Mouse (Mus musculus): Measurements from ENCODE around the gene Slfn14.
"Not testable (repeated sequence)": the region's sequence is repeated elsewhere in the genome, so short reads cannot be mapped to it uniquely, and the experiment has no call there.

The Slfn14 gene

GRCm38 (mm10) chr11:83282084-83282483 lies 4.4 kb downstream of the Slfn14 start:
- DNase-seq (ENCODE audit: low spot score): no peak

- DNase-seq (ENCODE audit: low spot score): peak; percentile 49
Observed at GRCm38 (mm10) chr11:83279691-83280090, 6.8 kb downstream of the Slfn14 start.

GRCm38 (mm10) chr11:83279024-83279423 lies 7.5 kb downstream of the Slfn14 start:
- no peak for DNase-seq (ENCODE audit: low spot score)

GRCm38 (mm10) chr11:83276251-83276650 lies 10.3 kb downstream of the Slfn14 start:
- DNase-seq (ENCODE audit: low spot score): no peak

- DNase-seq (ENCODE audit: low spot score): peak; percentile 37
Observed at GRCm38 (mm10) chr11:83271951-83272843, 14.3 kb downstream of the Slfn14 start.

GRCm38 (mm10) chr11:83271151-83271950 lies 15.2 kb downstream of the Slfn14 start:
- peak; percentile 84 for DNase-seq (ENCODE audit: low spot score)

- no peak for DNase-seq (ENCODE audit: low spot score)
Observed at GRCm38 (mm10) chr11:83270842-83271150, 15.7 kb downstream of the Slfn14 start.

GRCm38 (mm10) chr11:83263146-83263545 lies 23.4 kb downstream of the Slfn14 start:
- no peak for DNase-seq (ENCODE audit: low spot score)

GRCm38 (mm10) chr11:83262673-83263072 lies 23.9 kb downstream of the Slfn14 start:
- no peak for DNase-seq (ENCODE audit: low spot score)

- peak; percentile 65 for DNase-seq (ENCODE audit: low spot score)
Observed at GRCm38 (mm10) chr11:83257211-83257610, 29.3 kb downstream of the Slfn14 start.

GRCm38 (mm10) chr11:83239811-83240210 lies 46.7 kb downstream of the Slfn14 start:
- DNase-seq (ENCODE audit: low spot score): no peak

- no peak for DNase-seq (ENCODE audit: low spot score)
Observed at GRCm38 (mm10) chr11:83238389-83238788, 48.1 kb downstream of the Slfn14 start.

GRCm38 (mm10) chr11:83237390-83237789 lies 49.1 kb downstream of the Slfn14 start:
- not testable (repeated sequence) for DNase-seq (ENCODE audit: low spot score)

- DNase-seq (ENCODE audit: low spot score): not testable (repeated sequence)
Observed at GRCm38 (mm10) chr11:83233621-83234020, 52.9 kb downstream of the Slfn14 start.

- DNase-seq (ENCODE audit: low spot score): no peak
Observed at GRCm38 (mm10) chr11:83230966-83231365, 55.6 kb downstream of the Slfn14 start.

GRCm38 (mm10) chr11:83227926-83228723 lies 58.4 kb downstream of the Slfn14 start:
- no peak for DNase-seq (ENCODE audit: low spot score)

GRCm38 (mm10) chr11:83225371-83225960 lies 61.1 kb downstream of the Slfn14 start:
- no peak for DNase-seq (ENCODE audit: low spot score)

Measured in testis, postnatal 14 days (tissue).